Mouse (Mus musculus) B cell, adult 62 days (primary cell): ENCODE measurements around the gene Smim24. TPM values are rescaled to one million over a fixed set of nuclear protein-coding genes. Genes with fewer than 3 reads are reported as not detected.

Source experiments
- total RNA-seq: library from RNA; stranded (reverse); gene quantifications from 4 replicates; pipeline ENCODE4 v1.2.4, GENCODE M21; 2023

Gene Smim24
- total RNA-seq, result 4.3 to 8.4 TPM (median 7.4 TPM) in 4 replicates

DNA sequence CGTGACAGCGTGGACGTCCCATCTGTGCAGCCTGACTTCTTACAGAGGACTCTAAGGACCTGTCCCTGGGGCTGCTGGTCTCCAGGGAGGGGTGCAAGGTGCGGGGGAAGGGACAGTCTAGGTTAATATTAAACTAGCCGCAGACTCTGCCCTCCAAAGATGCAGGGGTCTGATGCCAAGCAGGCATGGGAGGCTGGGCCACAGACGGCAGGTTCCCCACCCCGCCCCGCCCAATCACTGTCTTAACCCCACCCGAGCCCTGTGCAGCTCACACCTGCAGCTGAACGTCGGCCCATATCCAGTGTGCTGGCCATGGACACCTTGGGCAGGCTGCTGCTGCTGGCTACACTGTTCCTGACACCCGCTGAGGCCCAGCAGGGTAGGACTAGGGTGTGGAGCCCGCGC lies at the start of gene Smim24:
Gene Smim24 (plus strand): TSS at position 271 of the 405 bp plus-strand sequence.

DNA sequence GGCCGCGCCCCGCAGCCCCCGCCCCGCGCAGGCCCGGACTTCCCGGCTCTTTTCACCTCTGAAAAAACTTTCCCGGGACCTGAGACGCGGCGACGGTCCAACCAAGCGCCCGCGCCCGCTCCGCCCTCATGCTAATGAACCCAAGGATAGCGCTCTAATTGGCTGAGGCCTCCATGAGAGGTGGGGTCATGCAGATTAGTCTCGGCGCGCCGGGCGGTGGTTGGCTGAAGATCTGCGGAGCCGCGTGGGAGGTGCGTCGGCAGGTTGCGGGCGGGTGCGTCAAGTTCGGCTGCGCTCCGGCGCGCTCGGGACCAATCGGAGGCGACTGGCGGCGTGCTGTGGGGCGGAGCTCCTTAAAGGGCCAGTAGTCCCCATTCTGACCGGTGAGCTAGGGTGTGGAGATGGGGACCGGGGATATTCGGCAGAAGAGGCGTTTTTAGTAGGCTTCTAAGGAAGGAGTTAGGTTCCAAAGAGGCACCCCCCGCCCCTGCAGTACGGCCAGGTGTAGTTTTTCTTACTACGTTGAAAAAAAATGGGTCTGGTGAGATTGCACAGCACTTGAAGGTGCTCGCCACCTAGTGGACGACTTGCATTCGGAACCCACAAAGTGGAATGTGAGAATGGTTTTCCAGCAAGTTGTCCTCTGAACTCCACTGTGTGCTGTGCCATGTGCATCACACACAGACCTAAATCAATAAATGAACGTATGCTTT lies 42.3 kb upstream of the Smim24 start, which contains the start of gene Hmg20b:
Gene Hmg20b (minus strand): TSS at position 130 of the 713 bp plus-strand sequence.

GRCm38 (mm10) chr10:81356991-81357844 lies 35.6 kb upstream of the Smim24 start, which contains the start of gene Mfsd12:
Gene Mfsd12 (plus strand): TSS chr10:81357491.

GRCm38 (mm10) chr10:81365672-81366476 lies 27.0 kb upstream of the Smim24 start, which contains the start of gene 4930404N11Rik:
Gene 4930404N11Rik (minus strand): TSS chr10:81365816.

GRCm38 (mm10) chr10:81377793-81378552 lies 14.9 kb upstream of the Smim24 start, which contains the start of gene Fzr1:
Gene Fzr1 (minus strand): TSS chr10:81378516.

DNA sequence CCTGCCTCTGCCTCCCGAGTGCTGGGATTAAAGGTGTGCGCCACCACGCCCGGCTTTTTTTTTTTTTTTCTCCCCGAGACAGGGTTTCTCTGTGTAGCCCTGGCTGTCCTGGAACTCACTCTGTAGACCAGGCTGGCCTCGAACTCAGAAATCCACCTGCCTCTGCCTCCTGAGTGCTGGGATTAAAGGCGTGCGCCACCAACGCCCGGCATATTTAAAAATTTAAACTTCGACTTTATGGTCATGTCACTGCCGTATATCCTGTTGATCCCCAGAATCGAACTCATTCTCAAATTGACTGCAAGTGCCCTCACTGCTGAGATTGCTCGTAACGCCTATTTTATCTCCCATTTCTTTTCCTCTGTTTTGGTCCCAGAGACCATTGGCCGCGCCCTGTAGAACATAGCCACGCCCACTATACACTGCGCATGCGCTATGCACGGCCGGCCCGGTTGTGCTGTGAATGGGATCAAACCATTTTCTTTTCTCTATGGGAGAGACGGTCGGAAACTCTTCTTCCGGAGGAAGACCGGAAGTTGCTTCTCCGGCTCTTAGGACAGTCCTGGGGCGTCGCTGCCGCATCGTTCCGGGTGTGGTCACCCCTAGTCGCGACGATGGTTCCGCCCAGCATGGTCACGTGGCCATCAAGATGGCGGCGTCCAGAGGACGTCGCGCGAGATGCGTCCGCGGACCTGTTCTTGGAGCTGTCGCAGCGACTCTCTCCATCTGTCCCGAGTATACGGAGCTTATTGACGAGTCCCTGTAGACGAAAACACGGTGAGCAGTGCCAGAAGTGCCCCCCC lies 8.8 kb upstream of the Smim24 start, which contains the start of the genes Dohh and Gm48551:
Gene Dohh (plus strand): TSS at position 627 of the 803 bp plus-strand sequence.
Gene Gm48551 (plus strand): TSS at position 665 of the 803 bp plus-strand sequence.

DNA sequence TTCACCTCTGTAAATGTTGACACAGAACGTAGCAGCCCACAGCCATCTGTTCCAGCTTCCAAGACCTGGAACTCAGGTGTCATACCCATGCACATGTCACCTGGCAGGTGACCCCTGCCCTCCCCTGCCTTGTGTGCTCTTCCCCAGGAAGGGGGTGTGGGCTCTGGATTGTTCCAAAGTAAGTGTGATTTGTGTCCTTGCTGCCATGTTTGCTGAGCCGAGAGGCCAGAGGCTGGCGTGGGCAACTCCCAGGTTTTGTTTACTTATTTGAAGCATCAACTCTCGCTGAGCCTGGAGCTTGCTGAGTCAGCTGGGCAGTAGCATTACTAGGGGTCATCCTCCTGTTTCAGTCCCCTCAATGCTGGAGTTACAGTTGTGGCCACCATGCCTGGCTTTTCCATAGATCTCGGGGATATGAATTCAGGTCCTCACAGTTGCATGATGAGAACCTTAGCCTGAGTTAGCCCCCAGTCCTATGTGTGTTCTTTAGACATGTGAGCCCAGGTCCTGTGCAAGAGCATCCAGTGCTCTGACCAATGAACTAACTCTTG lies 4.3 kb upstream of the Smim24 start, which contains the start of gene Gm48552:
Gene Gm48552 (plus strand): TSS at position 501 of the 551 bp plus-strand sequence.

Other genes starting within 250 kb of the Smim24 start
- gene Pias4, start 225.1 kb upstream of the Smim24 start, total RNA-seq, result 60.6 to 70.8 TPM (median 66.5 TPM) in 4 replicates
- gene Eef2, start 216.4 kb upstream of the Smim24 start, total RNA-seq, result 1,970 to 2,090 TPM (median 2,027 TPM) in 4 replicates
- 79.2 to 84.3 TPM (median 81.9 TPM) in 4 replicates for gene Dapk3, start 210.0 kb upstream of the Smim24 start, total RNA-seq
- gene 4930442H23Rik, start 209.2 kb upstream of the Smim24 start, total RNA-seq, result not detected in 4 replicates
- not detected in 4 replicates for gene Nmrk2, start 191.0 kb upstream of the Smim24 start, total RNA-seq
- gene Atcay, start 162.2 kb upstream of the Smim24 start, total RNA-seq, result not detected in 4 replicates
- 4.3 to 6.4 TPM (median 4.6 TPM) in 4 replicates for gene Zfr2, start 159.9 kb upstream of the Smim24 start, total RNA-seq
- 25.9 to 37.1 TPM (median 29.9 TPM) in 4 replicates for gene Matk, start 140.1 kb upstream of the Smim24 start, total RNA-seq
- gene Mrpl54, start 126.1 kb upstream of the Smim24 start, total RNA-seq, result 120 to 145 TPM (median 129 TPM) in 4 replicates
- 22.1 to 30.5 TPM (median 26.9 TPM) in 4 replicates for gene Apba3, start 126.1 kb upstream of the Smim24 start, total RNA-seq
- gene Tjp3, start 101.5 kb upstream of the Smim24 start, total RNA-seq, result 11.7 to 14.1 TPM (median 12.2 TPM) in 4 replicates
- gene Pip5k1c, start 100.1 kb upstream of the Smim24 start, total RNA-seq, result 147 to 164 TPM (median 158 TPM) in 4 replicates
- gene Cactin, start 71.9 kb upstream of the Smim24 start, total RNA-seq, result 45.5 to 50.8 TPM (median 48.1 TPM) in 4 replicates
- gene Tbxa2r, start 64.3 kb upstream of the Smim24 start, total RNA-seq, result 3.3 to 4.4 TPM (median 3.7 TPM) in 4 replicates
- gene Gipc3, start 49.8 kb upstream of the Smim24 start, total RNA-seq, result 0.57 to 1.1 TPM (median 0.80 TPM) in 4 replicates
- gene Hmg20b, start 42.6 kb upstream of the Smim24 start, total RNA-seq, result 71.5 to 76.8 TPM (median 75.7 TPM) in 4 replicates
- gene Mfsd12, start 35.6 kb upstream of the Smim24 start, total RNA-seq, result 8.7 to 13.6 TPM (median 9.9 TPM) in 4 replicates
- 5.0 to 8.0 TPM (median 6.8 TPM) in 4 replicates for gene 4930404N11Rik, start 27.2 kb upstream of the Smim24 start, total RNA-seq
- 41.9 to 52.4 TPM (median 51.6 TPM) in 4 replicates for gene Fzr1, start 14.5 kb upstream of the Smim24 start, total RNA-seq
- 37.0 to 49.1 TPM (median 44.0 TPM) in 4 replicates for gene Dohh, start 8.6 kb upstream of the Smim24 start, total RNA-seq
- 1.4 to 3.0 TPM (median 2.2 TPM) in 4 replicates for gene Gm48551, start 8.6 kb upstream of the Smim24 start, total RNA-seq
- 2.3 to 8.8 TPM (median 6.4 TPM) in 4 replicates for gene Gm48552, start 4.0 kb upstream of the Smim24 start, total RNA-seq
- 18.3 to 24.4 TPM (median 19.5 TPM) in 4 replicates for gene Nfic, start 62.6 kb downstream of the Smim24 start, total RNA-seq
- gene Celf5, start 89.7 kb downstream of the Smim24 start, total RNA-seq, result not detected in 4 replicates
- gene Ncln, start 103.3 kb downstream of the Smim24 start, total RNA-seq, result 99.6 to 113 TPM (median 106 TPM) in 4 replicates
- gene S1pr4, start 107.1 kb downstream of the Smim24 start, total RNA-seq, result 48.2 to 59.1 TPM (median 54.6 TPM) in 4 replicates
- gene Gna15, start 131.2 kb downstream of the Smim24 start, total RNA-seq, result 5.1 to 6.6 TPM (median 5.9 TPM) in 4 replicates
- 24.1 to 34.4 TPM (median 29.1 TPM) in 4 replicates for gene Gna11, start 152.1 kb downstream of the Smim24 start, total RNA-seq
- gene Aes, start 166.4 kb downstream of the Smim24 start, total RNA-seq, result 294 to 321 TPM (median 315 TPM) in 4 replicates
- gene Tle2, start 181.5 kb downstream of the Smim24 start, total RNA-seq, result 2.8 to 6.0 TPM (median 4.1 TPM) in 4 replicates
- gene Tle6, start 208.0 kb downstream of the Smim24 start, total RNA-seq, result 2.2 to 2.5 TPM in 2 of 4 replicates, not detected in the others
- gene BC025920, start 213.2 kb downstream of the Smim24 start, total RNA-seq, result 2.7 to 4.5 TPM (median 3.1 TPM) in 4 replicates
- gene Sirt6, start 234.7 kb downstream of the Smim24 start, total RNA-seq, result 18.6 to 23.1 TPM (median 19.3 TPM) in 4 replicates
- 1.1 to 3.1 TPM (median 1.5 TPM) in 4 replicates for gene Ankrd24, start 235.5 kb downstream of the Smim24 start, total RNA-seq